Comparison of ENCODE assay signal across 9 mouse cellular contexts in the genomic region with DNA sequence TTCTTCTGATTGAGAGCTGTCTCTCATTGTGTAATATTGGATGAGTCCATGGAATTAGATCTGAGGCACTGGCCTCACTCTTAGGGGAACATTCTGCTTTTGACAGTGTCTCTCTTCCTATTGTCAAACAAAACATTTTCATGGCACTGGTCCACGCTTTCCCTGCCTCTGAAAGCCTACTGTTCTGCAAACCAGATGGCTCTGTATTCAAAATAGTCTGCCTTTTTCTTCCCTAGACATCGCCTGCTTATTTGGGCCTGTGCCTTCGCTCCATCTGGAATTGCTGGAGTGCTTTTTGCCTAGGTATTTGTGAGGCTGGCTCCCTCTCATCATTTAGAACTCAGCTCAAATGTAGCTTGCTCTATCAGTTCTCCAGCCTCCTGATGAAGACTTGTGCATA. TPM values are rescaled to one million over a fixed set of nuclear protein-coding genes. Genes with fewer than 3 reads are reported as not detected.
DNase-seq lines count a peak whose midpoint lies in the region; ATAC-seq and TF ChIP-seq lines count a peak whose summit lies in the region.
"Had no signal": no experiment of that assay in that cellular context is flagged by ENCODE, and none has a peak within 500 bp of the region (broad histone marks: within the 10 kb centered on the region; RNA-seq: fewer than 3 reads in every experiment).

No protein-coding gene starts in this region.

- peaks cover 33% of the 10 kb centered on the region for H3K4me1 ChIP-seq in midbrain, embryonic 14.5 days (ENCODE audit: control insufficient read depth, insufficient read depth, low read length)
- H3K4me1 ChIP-seq in midbrain, embryonic 16.5 days (ENCODE audit: control insufficient read depth, insufficient read depth, low read length), result peaks cover 19% of the 10 kb centered on the region
- 0 out of 2 replicates have a peak, but pooled peaks cover 4% of the 10 kb centered on the region for H3K4me1 ChIP-seq in forebrain, postnatal 0 days (ENCODE audit: insufficient read depth)
- H3K4me1 ChIP-seq in stomach, postnatal 0 days (replicated peaks; ENCODE audit: control insufficient read depth, insufficient read depth), result no peaks in the 10 kb centered on the region

- ATAC-seq in midbrain, embryonic 14.5 days (ENCODE audit: low FRiP score, low TSS enrichment), result no peak
- ATAC-seq in midbrain, embryonic 16.5 days, result no peak
- peak; percentile 86 for ATAC-seq in forebrain, postnatal 0 days
- ATAC-seq in activated CD4-positive, CD25-positive, alpha-beta regulatory T cell, adult 4 months, result no peak
- ATAC-seq in stomach, postnatal 0 days (ENCODE audit: low FRiP score, low TSS enrichment), result no peak

- 60% methylated on average over 3 of the region's 3 CpGs for WGBS in midbrain, embryonic 14.5 days
- WGBS in midbrain, embryonic 16.5 days, result 62% methylated on average over 3 of the region's 3 CpGs
- 32% methylated on average over 3 of the region's 3 CpGs for WGBS in forebrain, postnatal 0 days
- 54% methylated on average over 3 of the region's 3 CpGs for WGBS in stomach, postnatal 0 days

- H3K4me2 ChIP-seq in midbrain, embryonic 14.5 days (ENCODE audit: low read length), result no peak overlapping the region
- H3K4me2 ChIP-seq in midbrain, embryonic 16.5 days (ENCODE audit: low read length), result no peak overlapping the region
- H3K4me2 ChIP-seq in forebrain, postnatal 0 days (ENCODE audit: low read depth), result no peak overlapping the region
- H3K4me2 ChIP-seq in stomach, postnatal 0 days (replicated peaks; ENCODE audit: low read depth), result no peak overlapping the region

- TF ChIP-seq EP300 in stomach, postnatal 0 days (optimal IDR thresholded peaks at IDR 0.05), result no peak

- no peaks in the 10 kb centered on the region for H3K27me3 ChIP-seq in midbrain, embryonic 14.5 days (ENCODE audit: control insufficient read depth, insufficient read depth, low read length)
- no peaks in the 10 kb centered on the region for H3K27me3 ChIP-seq in midbrain, embryonic 16.5 days (ENCODE audit: control insufficient read depth, insufficient read depth, low read depth, low read length)
- no peaks in the 10 kb centered on the region for H3K27me3 ChIP-seq in forebrain, postnatal 0 days (ENCODE audit: insufficient read depth, low read length)
- H3K27me3 ChIP-seq in stomach, postnatal 0 days (ENCODE audit: control insufficient read depth, insufficient read depth, low read length), result no peaks in the 10 kb centered on the region

- no peak overlapping the region for H3K4me3 ChIP-seq in midbrain, embryonic 14.5 days (replicated peaks; ENCODE audit: low read depth, low read length)
- no peak overlapping the region for H3K4me3 ChIP-seq in midbrain, embryonic 16.5 days (ENCODE audit: low read depth, low read length)
- no peak overlapping the region for H3K4me3 ChIP-seq in forebrain, postnatal 0 days (ENCODE audit: low read depth, low read length)
- H3K4me3 ChIP-seq in stomach, postnatal 0 days (ENCODE audit: low read depth, low read length), result no peak overlapping the region

- H3K9me3 ChIP-seq in midbrain, embryonic 14.5 days (ENCODE audit: control insufficient read depth, low read length), result no peaks in the 10 kb centered on the region
- no peaks in the 10 kb centered on the region for H3K9me3 ChIP-seq in midbrain, embryonic 16.5 days (replicated peaks; ENCODE audit: control insufficient read depth, low read length, poor library complexity, severe bottlenecking)
- no peaks in the 10 kb centered on the region for H3K9me3 ChIP-seq in forebrain, postnatal 0 days (ENCODE audit: low read length)
- no peaks in the 10 kb centered on the region for H3K9me3 ChIP-seq in stomach, postnatal 0 days (ENCODE audit: control insufficient read depth, low read length)
- H3K9me3 ChIP-seq: G1E had no signal

- H3K9ac ChIP-seq in midbrain, embryonic 14.5 days (replicated peaks; ENCODE audit: low read length), result no peak overlapping the region
- no peak overlapping the region for H3K9ac ChIP-seq in midbrain, embryonic 16.5 days (ENCODE audit: low read depth, low read length)
- H3K9ac ChIP-seq in forebrain, postnatal 0 days, result no peak overlapping the region
- H3K9ac ChIP-seq in stomach, postnatal 0 days (ENCODE audit: low read length), result no peak overlapping the region

- peaks cover 23% of the 10 kb centered on the region for H3K36me3 ChIP-seq in midbrain, embryonic 14.5 days (ENCODE audit: control insufficient read depth, insufficient read depth, low read length)
- 0 out of 2 replicates have a peak, but pooled peaks cover 3% of the 10 kb centered on the region for H3K36me3 ChIP-seq in midbrain, embryonic 16.5 days (ENCODE audit: control insufficient read depth, insufficient read depth, low read length)
- peaks cover 10% of the 10 kb centered on the region; the same call in 1 of the 2 replicates for H3K36me3 ChIP-seq in forebrain, postnatal 0 days (ENCODE audit: insufficient read depth)
- no peaks in the 10 kb centered on the region for H3K36me3 ChIP-seq in stomach, postnatal 0 days (ENCODE audit: control insufficient read depth, insufficient read depth, low read length)

- no peak for TF ChIP-seq CTCF in forebrain, postnatal 0 days (IDR thresholded peaks at IDR 0.05; ENCODE audit: low read depth)
- TF ChIP-seq CTCF in stomach, postnatal 0 days (IDR thresholded peaks at IDR 0.05; ENCODE audit: low read depth), result no peak

- H3K27ac ChIP-seq in midbrain, embryonic 14.5 days (replicated peaks; ENCODE audit: low read depth, low read length), result no peak overlapping the region
- H3K27ac ChIP-seq in midbrain, embryonic 16.5 days (ENCODE audit: low read length), result no peak overlapping the region
- H3K27ac ChIP-seq in forebrain, postnatal 0 days (ENCODE audit: low read depth, low read length), result no peak overlapping the region
- H3K27ac ChIP-seq in stomach, postnatal 0 days (replicated peaks), result no peak overlapping the region

- DNase-seq in midbrain, embryonic 14.5 days, result peak; percentile 53
- peak; percentile 89 for DNase-seq in forebrain, postnatal 0 days
- DNase-seq in left cerebral cortex, adult 11 months (ENCODE audit: low spot score), result peak; percentile 70
- peak; percentile 92 for DNase-seq in telencephalon, adult 2 months (ENCODE audit: low read depth, low spot score)
- DNase-seq in stomach, postnatal 0 days (ENCODE audit: low spot score), result no peak
- DNase-seq in adrenal gland, adult 18-20 months (ENCODE audit: low spot score in 2 of 2), result no peak

RNA-seq across cellular contexts. Expression of gene Ric8b, which starts 46.3 kb away (rescaled TPM):
- polyA plus RNA-seq in midbrain, embryonic 14.5 days (2014; fragmentation: Nextera tagmentation; extraction: Ambion mirVana), result 44.7 and 48.5 TPM in 2 replicates
- polyA plus RNA-seq in midbrain, embryonic 16.5 days (2015; fragmentation: Nextera tagmentation; extraction: Ambion mirVana), result 49.3 and 51.0 TPM in 2 replicates
- total RNA-seq in forebrain, postnatal 0 days (2014; rRNA removed), result 48.2 and 63.8 TPM in 2 replicates
- 20.2 and 31.5 TPM in 2 replicates for polyA plus RNA-seq in forebrain, postnatal 0 days (2015; fragmentation: Nextera tagmentation; extraction: Ambion mirVana)
- 1 to 10 TPM; 5.6 to 7.4 TPM for polyA plus RNA-seq in activated CD4-positive, CD25-positive, alpha-beta regulatory T cell, adult 4 months (2017; shearing (Covaris generic))
- 7.3 and 7.4 TPM in 2 replicates for polyA plus RNA-seq in stomach, postnatal 0 days (2015; fragmentation: Nextera tagmentation; extraction: Ambion mirVana)
- 10 to 100 TPM; 33.6 to 42.4 TPM for total RNA-seq in adrenal gland, adult 18-20 months (2021)

Comparison
In these comparisons a context has a peak if more than half of its experiments do, and no peak if none do; other contexts are left out.
1. DNase-seq: peak in midbrain, embryonic 14.5 days (single experiment), forebrain, postnatal 0 days (single experiment), left cerebral cortex, adult 11 months (single experiment) and telencephalon, adult 2 months (single experiment); none in stomach, postnatal 0 days (single experiment) and adrenal gland, adult 18-20 months (0 of 2).